Mouse (Mus musculus): Measurements from ENCODE around the gene 2300002M23Rik. TPM values are rescaled to one million over a fixed set of nuclear protein-coding genes. Genes with fewer than 3 reads are reported as not detected.

2300002M23Rik gene
- polyA plus RNA-seq, 1 experiment from 2014 or later: not detected

- Histone ChIP-seq H3K4me2 (no peak overlapping the region), H3K27ac (no peak overlapping the region), H3K4me1 (peaks cover 17% of the 10 kb centered on the region), H3K36me3 (replicated peaks) (no peaks in the 10 kb centered on the region), H3K4me3 (replicated peaks) (no peak overlapping the region), H3K9me3 (no peaks in the 10 kb centered on the region), H3K27me3 (no peaks in the 10 kb centered on the region), H3K9ac (no peak overlapping the region)
- ATAC-seq (ENCODE audit: low FRiP score): no peak
- WGBS: 86% methylated on average over 6 of the region's 6 CpGs
These were observed 23.2 kb upstream of the 2300002M23Rik start for GRCm38 (mm10) chr17:35544001-35544400.

DNA sequence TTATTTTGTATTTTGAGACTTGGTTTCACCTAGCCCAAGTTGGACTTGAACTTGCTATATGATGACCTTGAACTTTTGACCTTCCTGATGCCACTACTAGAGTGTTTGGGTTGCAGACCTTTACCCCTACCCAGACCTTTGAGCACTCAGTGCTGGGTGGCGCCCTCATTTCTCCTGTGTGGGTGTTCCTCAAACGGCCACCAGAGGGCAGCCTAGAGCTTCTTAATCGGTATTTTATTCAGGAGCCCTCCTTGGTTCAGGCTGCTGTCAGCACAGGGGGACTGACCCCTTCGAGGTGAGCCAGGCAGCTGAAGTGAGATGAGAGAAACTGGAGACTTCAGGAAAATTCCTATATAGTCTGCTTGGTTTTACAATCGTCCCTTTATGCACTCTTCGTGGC lies 22.6 kb upstream of the 2300002M23Rik start:
- H3K9ac ChIP-seq: no peak overlapping the region
- H3K36me3 ChIP-seq (replicated peaks): no peaks in the 10 kb centered on the region
- H3K4me2 ChIP-seq: no peak overlapping the region
- no peaks in the 10 kb centered on the region for H3K9me3 ChIP-seq
- H3K4me3 ChIP-seq (replicated peaks): no peak overlapping the region
- ATAC-seq (ENCODE audit: low FRiP score): no peak
- H3K27ac ChIP-seq: no peak overlapping the region
- peaks cover 17% of the 10 kb centered on the region for H3K4me1 ChIP-seq
- no peaks in the 10 kb centered on the region for H3K27me3 ChIP-seq
- 32% methylated on average over 6 of the region's 6 CpGs for WGBS

DNA sequence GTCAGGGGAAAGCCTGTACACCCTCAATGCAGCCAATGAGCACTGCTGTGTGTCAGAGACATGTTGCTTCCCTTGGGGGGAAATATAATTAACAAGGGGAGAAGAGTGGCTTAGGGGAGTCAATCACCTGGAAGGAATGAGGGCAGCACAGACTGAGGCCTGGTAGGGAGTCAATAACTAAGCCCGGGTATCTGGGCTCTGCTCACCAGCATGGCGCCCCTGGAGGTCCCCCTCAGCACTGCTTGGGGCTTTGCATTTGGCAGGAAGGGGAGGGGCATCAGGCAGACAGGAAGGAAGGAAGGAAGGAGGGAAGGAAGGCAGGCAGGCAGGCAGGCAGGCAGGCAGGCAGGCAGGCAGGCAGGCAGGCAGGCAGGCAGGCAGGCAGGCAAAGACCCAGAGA lies 19.8 kb upstream of the 2300002M23Rik start:
- H3K27ac ChIP-seq: no peak overlapping the region
- H3K36me3 ChIP-seq (replicated peaks): no peaks in the 10 kb centered on the region
- H3K27me3 ChIP-seq: no peaks in the 10 kb centered on the region
- H3K4me1 ChIP-seq: peaks cover 17% of the 10 kb centered on the region
- no peak overlapping the region for H3K4me2 ChIP-seq
- 42% methylated on average over 2 of the region's 2 CpGs for WGBS
- no peaks in the 10 kb centered on the region for H3K9me3 ChIP-seq
- H3K4me3 ChIP-seq (replicated peaks): no peak overlapping the region
- no peak for ATAC-seq (ENCODE audit: low FRiP score)
- no peak overlapping the region for H3K9ac ChIP-seq

DNA sequence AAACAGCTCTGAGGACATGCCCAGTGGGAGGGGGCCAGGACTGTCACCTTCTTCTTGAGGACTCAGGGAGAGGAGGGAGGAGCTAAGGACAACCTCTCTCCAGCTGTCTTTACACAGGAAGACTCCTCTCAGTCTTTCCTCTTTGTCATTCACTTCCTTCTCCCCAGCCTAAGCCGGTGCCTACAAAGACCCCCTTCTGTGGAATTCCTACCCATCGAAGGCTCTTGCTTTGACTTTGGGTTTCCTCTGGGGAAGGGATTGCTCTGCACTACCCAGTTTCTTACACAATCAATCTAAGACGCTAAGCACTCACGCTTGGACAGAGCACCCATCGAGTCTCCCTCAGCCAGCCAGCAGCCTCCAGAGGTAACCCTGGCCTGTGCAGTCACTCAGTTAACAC lies 18.6 kb upstream of the 2300002M23Rik start:
- H3K4me1 ChIP-seq: peaks cover 8% of the 10 kb centered on the region
- 14% methylated on average over 5 of the region's 5 CpGs for WGBS
- no peak overlapping the region for H3K4me2 ChIP-seq
- H3K4me3 ChIP-seq (replicated peaks): no peak overlapping the region
- no peak overlapping the region for H3K9ac ChIP-seq
- H3K36me3 ChIP-seq (replicated peaks): no peaks in the 10 kb centered on the region
- no peak for ATAC-seq (ENCODE audit: low FRiP score)
- H3K27me3 ChIP-seq: no peaks in the 10 kb centered on the region
- H3K9me3 ChIP-seq: no peaks in the 10 kb centered on the region
- no peak overlapping the region for H3K27ac ChIP-seq

GRCm38 (mm10) chr17:35549437-35550142 lies 17.7 kb upstream of the 2300002M23Rik start:
- Histone ChIP-seq H3K36me3 (replicated peaks) (no peaks in the 10 kb centered on the region), H3K27ac (peak overlapping the region; percentile 36; the same call in 1 of the 2 replicates), H3K4me1 (peaks cover 6% of the 10 kb centered on the region; the same call in 1 of the 2 replicates), H3K27me3 (no peaks in the 10 kb centered on the region), H3K9me3 (no peaks in the 10 kb centered on the region), H3K4me3 (replicated peaks) (no peak overlapping the region), H3K4me2 (no peak overlapping the region), H3K9ac (no peak overlapping the region)
- 55% methylated on average over 15 of the region's 15 CpGs for WGBS
- no peak for ATAC-seq (ENCODE audit: low FRiP score)

GRCm38 (mm10) chr17:35550143-35550494 lies 17.1 kb upstream of the 2300002M23Rik start:
- no peak overlapping the region for H3K4me2 ChIP-seq
- 96% methylated on average over 4 of the region's 4 CpGs for WGBS

GRCm38 (mm10) chr17:35550871-35551270 lies 16.4 kb upstream of the 2300002M23Rik start:
- no peak for ATAC-seq (ENCODE audit: low FRiP score)
- 63% methylated on average over 8 of the region's 8 CpGs for WGBS
- H3K4me1 ChIP-seq: peaks cover 6% of the 10 kb centered on the region; the same call in 1 of the 2 replicates

More at GRCm38 (mm10) chr17:35550143-35550494, 17.1 kb upstream of the 2300002M23Rik start:
- H3K27me3 ChIP-seq: no peaks in the 10 kb centered on the region
- no peaks in the 10 kb centered on the region for H3K36me3 ChIP-seq (replicated peaks)
- no peak overlapping the region for H3K4me3 ChIP-seq (replicated peaks)
- no peak overlapping the region for H3K9ac ChIP-seq
- H3K4me1 ChIP-seq: peaks cover 6% of the 10 kb centered on the region; the same call in 1 of the 2 replicates
- H3K27ac ChIP-seq: no peak overlapping the region
- no peaks in the 10 kb centered on the region for H3K9me3 ChIP-seq
- no peak for ATAC-seq (ENCODE audit: low FRiP score)

DNA sequence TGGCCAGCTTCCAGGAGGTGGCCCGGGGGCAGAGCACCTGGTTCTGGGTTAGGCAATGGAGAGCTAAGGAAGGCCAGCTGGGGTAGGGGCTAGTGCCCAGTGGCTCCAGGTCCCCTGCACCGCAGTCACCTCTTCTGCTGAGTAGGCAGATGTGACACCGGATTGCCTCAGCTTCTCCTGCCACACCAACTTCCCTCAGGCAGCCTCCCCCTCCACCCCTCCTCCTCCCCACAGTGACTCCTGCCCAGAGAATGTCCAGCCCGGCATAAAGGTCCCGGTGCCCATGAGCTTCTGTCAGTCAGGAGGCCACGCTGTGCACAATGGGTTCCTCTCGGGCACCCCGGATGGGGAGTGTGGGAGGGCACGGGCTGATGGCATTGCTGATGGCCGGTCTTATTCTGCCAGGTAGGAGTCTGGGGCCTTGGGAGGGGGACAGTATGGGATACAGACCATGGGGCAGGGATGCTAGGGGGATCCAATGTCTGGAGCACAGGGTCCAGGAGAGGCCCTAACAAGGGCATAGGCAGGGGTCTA lies 15.3 kb upstream of the 2300002M23Rik start, which contains the start of gene Cdsn:
TSS of gene Cdsn (plus strand) at position 248 of the 534 bp plus-strand sequence.
- no peaks in the 10 kb centered on the region for H3K27me3 ChIP-seq
- WGBS: 83% methylated on average over 10 of the region's 10 CpGs
- ATAC-seq (ENCODE audit: low FRiP score): no peak
- no peak within 1 kb of the TSS for H3K4me2 ChIP-seq
- no peak within 1 kb of the TSS for H3K27ac ChIP-seq
- H3K36me3 ChIP-seq (replicated peaks): no peaks in the 10 kb centered on the region
- no peak within 1 kb of the TSS for H3K4me3 ChIP-seq (replicated peaks)
- no peaks in the 10 kb centered on the region for H3K9me3 ChIP-seq
- H3K9ac ChIP-seq: no peak within 1 kb of the TSS
- H3K4me1 ChIP-seq: no peaks in the 10 kb centered on the region; the same call in 1 of the 2 replicates

More at GRCm38 (mm10) chr17:35550871-35551270, 16.4 kb upstream of the 2300002M23Rik start:
- no peaks in the 10 kb centered on the region for H3K36me3 ChIP-seq (replicated peaks)
- no peak overlapping the region for H3K4me2 ChIP-seq
- H3K4me3 ChIP-seq (replicated peaks): no peak overlapping the region
- H3K9ac ChIP-seq: no peak overlapping the region
- no peaks in the 10 kb centered on the region for H3K27me3 ChIP-seq
- no peak overlapping the region for H3K27ac ChIP-seq
- H3K9me3 ChIP-seq: no peaks in the 10 kb centered on the region

DNA sequence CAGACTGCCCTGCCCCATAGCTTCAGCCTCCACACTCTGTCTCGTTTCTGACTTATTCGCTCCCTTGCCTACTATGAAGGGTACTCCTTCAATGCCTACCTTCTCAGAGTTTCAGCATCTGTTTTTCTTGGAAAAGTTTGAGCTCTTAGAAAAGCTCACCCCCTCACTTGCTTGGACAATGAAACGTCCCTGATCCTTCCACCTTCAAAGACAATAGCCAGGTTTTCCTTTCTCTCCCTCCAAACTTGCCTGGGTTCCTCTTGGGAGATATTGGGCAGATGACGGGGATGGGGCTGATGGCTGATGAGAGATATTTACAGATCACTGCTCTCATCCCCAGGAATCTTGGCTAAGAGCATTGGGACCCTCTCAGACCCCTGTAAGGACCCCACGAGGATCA lies 12.9 kb upstream of the 2300002M23Rik start:
- Histone ChIP-seq H3K4me2 (no peak overlapping the region), H3K4me1 (no peaks in the 10 kb centered on the region), H3K9ac (no peak overlapping the region), H3K27ac (no peak overlapping the region), H3K27me3 (no peaks in the 10 kb centered on the region), H3K4me3 (replicated peaks) (no peak overlapping the region), H3K36me3 (replicated peaks) (no peaks in the 10 kb centered on the region), H3K9me3 (no peaks in the 10 kb centered on the region)
- no peak for ATAC-seq (ENCODE audit: low FRiP score)
- 85% methylated on average over 5 of the region's 5 CpGs for WGBS

- no peak overlapping the region for H3K4me2 ChIP-seq
- H3K4me1 ChIP-seq: no peaks in the 10 kb centered on the region
- H3K4me3 ChIP-seq (replicated peaks): no peak overlapping the region
- H3K9ac ChIP-seq: no peak overlapping the region
- no peak for ATAC-seq (ENCODE audit: low FRiP score)
- H3K36me3 ChIP-seq (replicated peaks): no peaks in the 10 kb centered on the region
- 93% methylated on average over 18 of the region's 18 CpGs for WGBS
- no peaks in the 10 kb centered on the region for H3K9me3 ChIP-seq
- H3K27me3 ChIP-seq: no peaks in the 10 kb centered on the region
- H3K27ac ChIP-seq: no peak overlapping the region
These were observed 12.4 kb upstream of the 2300002M23Rik start for GRCm38 (mm10) chr17:35554761-35555397.

DNA sequence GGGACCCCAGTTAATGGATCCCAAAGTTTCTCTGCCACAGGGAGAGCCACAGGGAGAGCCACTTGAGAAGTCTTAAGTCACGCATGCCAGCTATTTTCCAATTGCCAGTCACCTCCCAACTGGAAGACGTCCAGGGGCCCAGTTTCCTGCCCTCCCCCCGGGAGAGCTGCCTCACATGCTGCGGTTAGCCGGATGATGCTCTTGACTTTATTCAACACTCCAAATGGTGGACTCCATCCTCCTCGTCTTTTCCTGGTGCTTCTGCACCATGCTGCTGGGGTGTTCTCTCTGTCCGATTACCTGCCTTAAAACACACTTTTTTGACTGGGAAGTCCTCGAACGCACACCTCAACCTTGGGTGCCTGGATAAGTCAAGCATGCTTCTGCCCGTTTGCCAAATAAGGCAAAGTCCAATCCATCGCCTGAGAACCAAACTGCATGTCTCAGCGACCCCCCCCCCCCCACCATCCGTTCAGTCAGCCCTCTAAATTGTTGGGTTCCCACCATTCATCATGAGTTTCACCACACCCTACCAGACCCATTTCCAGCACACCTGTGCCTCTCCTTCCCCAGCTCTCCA lies 11.0 kb upstream of the 2300002M23Rik start:
- H3K4me2 ChIP-seq: no peak overlapping the region
- H3K4me3 ChIP-seq (replicated peaks): no peak overlapping the region
- H3K27me3 ChIP-seq: no peaks in the 10 kb centered on the region
- ATAC-seq (ENCODE audit: low FRiP score): no peak
- H3K36me3 ChIP-seq (replicated peaks): no peaks in the 10 kb centered on the region
- H3K27ac ChIP-seq: no peak overlapping the region
- 93% methylated on average over 13 of the region's 13 CpGs for WGBS
- no peaks in the 10 kb centered on the region for H3K4me1 ChIP-seq
- H3K9ac ChIP-seq: no peak overlapping the region
- no peaks in the 10 kb centered on the region for H3K9me3 ChIP-seq

DNA sequence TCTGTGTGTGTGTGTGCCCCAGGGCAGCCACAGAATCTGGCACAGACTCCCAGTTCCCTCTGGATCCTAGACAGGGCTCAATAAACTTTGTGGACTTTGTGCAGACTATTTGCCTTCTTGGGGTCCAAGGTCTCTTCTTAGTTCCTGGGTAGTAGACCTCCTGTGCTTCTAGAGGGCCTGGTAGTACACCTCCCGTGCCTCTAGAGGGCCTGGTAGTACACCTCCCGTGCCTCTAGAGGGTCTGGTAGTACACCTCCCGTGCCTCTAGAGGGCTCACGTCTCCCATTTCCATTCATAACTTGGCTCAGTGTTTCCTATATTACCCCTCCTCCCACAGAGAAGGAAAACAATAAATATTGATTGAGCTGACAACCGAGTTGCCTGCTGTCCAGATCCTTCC lies 10.4 kb upstream of the 2300002M23Rik start:
- no peak overlapping the region for H3K27ac ChIP-seq
- H3K27me3 ChIP-seq: no peaks in the 10 kb centered on the region
- H3K9me3 ChIP-seq: no peaks in the 10 kb centered on the region
- H3K4me2 ChIP-seq: no peak overlapping the region
- 31% methylated on average over 5 of the region's 5 CpGs for WGBS
- H3K4me1 ChIP-seq: no peaks in the 10 kb centered on the region
- H3K36me3 ChIP-seq (replicated peaks): no peaks in the 10 kb centered on the region
- no peak overlapping the region for H3K9ac ChIP-seq
- no peak for ATAC-seq (ENCODE audit: low FRiP score)
- H3K4me3 ChIP-seq (replicated peaks): no peak overlapping the region
